Mouse (Mus musculus) layer of hippocampus, adult 11-12 months (tissue): ENCODE measurements at regions not wholly inside any gene's neighbourhood (a gene's known extent, or its start where the extent isn't known, plus 50 kb on each side); places are given as distances from the start of the nearest gene placed in this dataset.

Experiments
- DNase-seq: peaks from one replicate; pipeline ENCODE4 v3.0.0; 2022; ENCODE audit warnings: low spot score

- DNase-seq = no peak
These were observed 362.9 kb upstream of the Nr5a2 start for GRCm38 (mm10) chr1:137323035-137323680.

DNA sequence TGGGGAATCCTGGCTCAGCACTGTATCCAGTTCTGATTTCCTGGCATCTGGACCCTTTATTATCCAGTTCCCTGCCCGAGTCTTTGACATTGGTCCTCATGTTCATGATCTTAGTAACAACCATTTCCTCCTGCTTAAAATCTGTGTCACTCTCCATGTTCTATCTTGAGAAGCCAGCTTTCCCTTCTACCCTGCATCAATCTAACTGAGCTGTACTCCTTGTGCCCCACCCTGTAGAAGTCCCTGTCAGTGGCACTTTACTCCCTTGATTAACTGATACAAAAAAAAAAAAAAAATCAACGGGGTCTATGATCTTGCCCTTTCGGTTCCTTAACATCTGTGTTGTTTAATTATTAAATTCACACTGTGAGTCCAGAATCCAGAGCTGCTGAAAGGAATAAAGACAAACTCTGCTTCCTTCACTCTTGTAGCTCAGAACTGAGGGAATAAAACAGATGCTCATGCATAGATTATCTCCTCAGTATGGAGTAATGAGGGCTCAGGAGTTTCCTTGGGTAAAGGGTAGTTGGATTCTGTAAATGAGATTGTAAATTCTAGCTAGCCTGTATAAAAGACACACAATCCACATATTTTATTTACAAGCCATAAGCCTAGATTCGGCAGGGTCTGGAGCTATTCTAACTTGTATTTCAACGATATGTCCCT is 342.6 kb upstream of the Nr5a2 start:
- DNase-seq = no peak

GRCm38 (mm10) chr1:137297780-137298569 is 337.7 kb upstream of the Nr5a2 start:
- no peak for DNase-seq

DNA sequence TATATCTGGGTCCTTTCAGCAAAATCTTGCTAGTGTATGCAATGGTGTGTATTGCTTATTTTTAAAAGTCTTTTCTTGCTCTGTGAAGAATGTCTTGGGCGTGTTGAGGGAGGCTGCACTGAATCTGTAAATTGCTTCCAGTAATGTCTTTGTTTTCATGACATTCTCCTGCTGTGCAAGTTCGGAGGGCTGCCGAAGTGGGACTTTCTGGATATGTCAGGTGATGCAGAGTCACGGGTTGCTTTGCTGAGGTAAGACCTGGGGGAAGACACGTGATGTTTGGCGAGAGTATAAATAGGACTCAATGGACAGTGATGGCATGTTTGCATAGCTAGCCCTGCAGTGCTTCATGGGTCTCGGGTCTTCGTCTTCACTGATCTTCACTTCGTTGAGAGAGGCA is 329.2 kb upstream of the Nr5a2 start:
- no peak for DNase-seq

- DNase-seq = no peak
These were observed 323.0 kb upstream of the Nr5a2 start for GRCm38 (mm10) chr1:137283291-137283690.

GRCm38 (mm10) chr1:137282457-137282856 is 322.2 kb upstream of the Nr5a2 start:
- no peak for DNase-seq

DNA sequence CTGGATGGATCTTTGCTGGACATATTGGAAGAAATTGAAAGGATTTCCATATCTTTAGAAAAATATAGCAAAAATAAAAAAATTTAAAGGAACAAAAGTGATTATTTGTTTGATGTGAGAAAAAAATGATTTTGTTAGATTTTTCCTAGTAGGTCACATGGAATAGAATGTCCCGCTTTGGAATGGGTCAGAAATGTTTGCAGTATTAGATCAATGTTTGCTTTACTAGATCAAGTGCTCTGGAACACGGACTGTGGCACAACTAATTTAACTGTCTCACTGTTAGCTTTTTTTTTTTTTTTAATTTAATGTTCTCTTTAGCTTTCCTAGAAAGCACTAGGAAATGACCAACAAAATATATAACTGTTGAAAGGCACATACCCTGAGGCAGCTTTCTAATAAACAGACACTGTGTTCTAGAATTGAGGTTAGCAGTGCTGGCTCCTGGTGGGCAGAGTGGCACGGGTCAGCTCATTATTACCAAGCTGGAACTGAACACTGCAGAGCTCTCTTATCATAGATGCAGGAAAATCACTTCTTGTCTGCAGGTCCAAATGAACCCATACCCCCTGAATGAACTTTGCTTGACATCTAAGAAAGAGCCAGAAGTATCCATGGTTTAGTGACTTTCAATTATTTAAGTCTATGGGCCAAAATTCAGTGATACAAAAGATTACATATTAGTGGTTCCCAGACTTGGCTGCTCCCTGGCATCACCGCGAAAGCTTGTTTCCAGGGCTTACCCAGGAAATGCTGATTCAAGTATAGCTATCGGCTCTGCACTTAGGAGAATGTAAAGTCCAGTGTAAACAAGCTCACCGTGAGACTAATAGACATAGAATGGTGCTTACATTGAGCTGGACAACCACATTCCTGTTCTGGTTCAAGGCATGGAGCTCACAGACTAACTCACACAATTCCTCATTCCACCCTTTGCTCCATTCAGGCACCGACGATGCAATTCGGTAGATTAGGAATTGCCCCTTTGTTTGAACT is 320.4 kb upstream of the Nr5a2 start:
- DNase-seq = no peak

DNA sequence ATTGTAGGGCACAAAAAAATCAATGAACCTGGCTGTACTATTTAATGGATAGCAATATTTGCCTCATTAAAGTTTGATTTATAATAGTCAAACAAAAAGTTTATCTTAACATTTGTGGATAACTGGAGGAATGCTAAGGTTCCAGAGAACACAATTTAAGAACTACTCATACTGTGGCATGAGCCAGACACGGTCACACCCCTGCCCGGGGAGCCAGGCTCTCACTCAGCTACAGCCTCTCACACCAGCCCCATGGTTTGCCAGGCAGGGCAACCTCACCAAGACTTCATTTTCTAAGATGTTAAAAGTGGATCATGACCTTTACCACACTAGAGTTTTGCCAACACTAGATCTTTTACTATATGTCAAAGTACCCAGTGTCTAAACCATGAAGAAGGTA is 319.7 kb upstream of the Nr5a2 start:
- DNase-seq = no peak

GRCm38 (mm10) chr1:137270659-137271612 is 310.7 kb upstream of the Nr5a2 start:
- DNase-seq = no peak

DNA sequence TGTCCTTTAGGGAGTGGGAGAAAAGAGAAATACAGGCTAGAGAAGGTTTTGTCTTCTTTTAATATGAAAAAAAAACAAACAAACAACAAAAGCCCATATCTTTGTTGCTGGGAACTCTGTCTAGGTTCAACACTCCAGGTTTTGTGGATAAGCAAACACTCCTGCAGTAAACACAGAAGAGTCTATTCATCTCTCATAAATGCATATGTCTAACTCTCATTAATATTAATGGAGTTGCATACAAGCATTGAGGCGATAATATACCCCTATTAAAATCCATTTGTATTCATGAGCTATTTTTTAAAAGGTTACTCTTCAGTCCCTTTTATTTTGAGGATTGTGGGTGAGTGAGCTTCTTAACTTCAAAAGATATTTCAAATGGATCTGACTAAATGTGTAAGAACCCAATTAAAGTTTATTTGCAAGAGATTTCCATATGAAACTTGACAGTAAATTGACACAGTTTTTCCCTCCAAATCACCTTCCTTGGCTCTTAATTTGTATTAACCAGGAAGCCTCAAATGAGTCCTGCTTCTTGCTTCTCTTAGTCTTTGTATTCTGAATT is 302.6 kb upstream of the Nr5a2 start:
- no peak for DNase-seq

GRCm38 (mm10) chr1:137262121-137262525 is 301.9 kb upstream of the Nr5a2 start:
- DNase-seq = no peak

DNA sequence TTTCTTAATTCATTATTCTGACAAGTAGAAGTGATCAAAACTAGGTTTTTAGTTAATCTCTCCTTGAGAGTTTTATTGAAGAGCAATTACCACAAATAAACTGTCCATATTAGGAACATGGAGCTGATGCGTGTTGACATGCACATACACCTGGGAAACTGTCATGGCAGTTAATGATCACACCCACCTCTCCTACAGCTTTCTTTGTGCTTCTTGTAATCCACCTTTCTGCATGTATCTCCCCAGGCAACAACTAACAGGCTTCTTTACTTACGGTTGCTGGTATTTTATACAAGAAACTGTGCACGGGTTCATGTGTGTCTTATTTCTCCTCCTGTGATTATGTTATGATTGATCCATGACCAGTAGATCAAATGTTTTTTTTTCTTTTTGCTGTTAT is 296.0 kb upstream of the Nr5a2 start:
- no peak for DNase-seq

- DNase-seq = no peak
These were observed 294.8 kb upstream of the Nr5a2 start for GRCm38 (mm10) chr1:137255041-137255440.

GRCm38 (mm10) chr1:137254634-137255033 is 294.4 kb upstream of the Nr5a2 start:
- DNase-seq = no peak

GRCm38 (mm10) chr1:137227098-137227485 is 266.8 kb upstream of the Nr5a2 start:
- DNase-seq = no peak

- DNase-seq = no peak
These were observed 266.3 kb upstream of the Nr5a2 start for GRCm38 (mm10) chr1:137226479-137227097.

DNA sequence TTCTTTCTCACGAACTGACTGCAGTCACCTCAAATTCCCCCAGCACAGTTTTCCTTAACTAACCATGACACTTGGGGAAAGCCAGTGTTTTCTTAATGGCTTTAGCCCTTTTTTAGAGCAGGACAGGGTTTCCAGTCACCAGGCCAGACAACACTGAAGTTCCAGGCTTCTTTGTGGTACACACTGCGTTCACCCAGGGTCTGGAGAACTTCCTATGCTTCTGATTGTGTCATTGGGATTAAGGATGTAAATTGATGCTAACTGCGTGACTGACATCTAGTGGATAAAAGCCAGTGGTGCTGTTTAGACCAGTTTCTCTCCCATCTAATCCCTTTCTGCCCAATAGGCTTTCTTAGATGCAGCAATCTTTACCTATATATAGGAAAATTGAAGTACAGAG is 265.2 kb upstream of the Nr5a2 start:
- DNase-seq = peak; percentile 47

GRCm38 (mm10) chr1:137223052-137223451 is 262.8 kb upstream of the Nr5a2 start:
- no peak for DNase-seq

GRCm38 (mm10) chr1:137221087-137222057 is 261.1 kb upstream of the Nr5a2 start:
- DNase-seq = no peak
